Mouse (Mus musculus) embryonic facial prominence, embryonic 10.5 days (tissue): ENCODE data around the gene Zdhhc1. TPM values are rescaled to one million over a fixed set of nuclear protein-coding genes. Genes with fewer than 3 reads are reported as not detected.

Experiments
- DNase-seq: peaks from one replicate; pipeline ENCODE4 v3.0.0-alpha.2; 2017; ENCODE audit warnings: low spot score
- H3K27ac ChIP-seq: fragments of 300-500 bp; sonication (generic); replicated peaks from 2 replicates; pipeline ENCODE4 v1.5.1; 2016; ENCODE audit warnings: mild to moderate bottlenecking
- H3K27me3 ChIP-seq: fragments of 300-500 bp; sonication (generic); replicated peaks from 2 replicates; pipeline ENCODE4 v1.6.1; 2016; ENCODE audit warnings: low read depth, mild to moderate bottlenecking; ENCODE audit not compliant: poor library complexity, severe bottlenecking
- H3K36me3 ChIP-seq: fragments of 300-500 bp; sonication (generic); replicated peaks from 2 replicates; pipeline ENCODE4 v1.6.1; 2016; ENCODE audit warnings: mild to moderate bottlenecking, moderate library complexity
- H3K4me1 ChIP-seq: fragments of 300-500 bp; sonication (generic); 2 replicates; pipeline ENCODE4 v1.6.1; 2016
- H3K4me3 ChIP-seq: fragments of 300-500 bp; sonication (generic); 2 replicates; pipeline ENCODE4 v1.5.1; 2016; ENCODE audit warnings: mild to moderate bottlenecking, moderate library complexity
- H3K9me3 ChIP-seq: fragments of 300-500 bp; sonication (generic); 2 replicates; pipeline ENCODE4 v1.6.1; 2016; ENCODE audit warnings: mild to moderate bottlenecking
- WGBS: fragments of 180-500 bp; shearing (Covaris S2); methylation state at CpG from one replicate; pipeline ENCODE4 v1.1.7; 2016; 5-methylcytosine and 5-hydroxymethylcytosine counted together
- polyA plus RNA-seq: library from polyadenylated mRNA; unstranded; fragments of >200 nt; fragmentation: Nextera tagmentation; extraction: Ambion mirVana; gene quantifications from 2 replicates; pipeline ENCODE4 v1.2.1, GENCODE M21; 2016

Zdhhc1 gene
- polyA plus RNA-seq, 1 experiment from 2014 or later, result 19.2 TPM

DNA sequence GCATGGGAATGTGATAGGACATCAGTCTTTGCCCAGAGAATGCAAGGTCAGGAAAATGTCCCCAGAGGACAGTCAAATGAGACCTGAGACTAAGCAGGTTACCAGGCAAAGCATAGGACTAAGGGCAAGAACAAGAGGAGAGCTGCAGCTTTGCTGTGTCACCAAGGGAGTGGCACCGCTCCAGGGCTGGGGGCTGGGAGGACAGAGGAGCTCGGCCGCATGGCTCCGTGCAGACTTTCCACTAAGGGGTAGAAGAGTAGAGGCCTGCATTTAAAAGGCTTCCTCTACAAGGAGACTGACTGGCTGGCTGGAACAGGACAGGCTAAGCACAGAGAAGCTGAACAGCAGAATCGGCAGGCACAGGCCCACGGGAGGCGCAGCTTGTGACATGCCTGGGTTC lies 32.1 kb downstream of the Zdhhc1 start:
- no peaks in the 10 kb centered on the region for H3K9me3 ChIP-seq
- DNase-seq, result no peak
- 71% methylated on average over 7 of the region's 7 CpGs for WGBS
- no peak overlapping the region for H3K4me3 ChIP-seq
- peaks cover 31% of the 10 kb centered on the region for H3K4me1 ChIP-seq
- H3K27me3 ChIP-seq, result peaks cover 3% of the 10 kb centered on the region; the same call in 1 of the 2 replicates
- H3K36me3 ChIP-seq, result 0 out of 2 replicates have a peak, but pooled peaks cover 10% of the 10 kb centered on the region
- H3K27ac ChIP-seq, result 0 out of 2 replicates have a peak overlapping the region, but pooled peaks have one; percentile 8

DNA sequence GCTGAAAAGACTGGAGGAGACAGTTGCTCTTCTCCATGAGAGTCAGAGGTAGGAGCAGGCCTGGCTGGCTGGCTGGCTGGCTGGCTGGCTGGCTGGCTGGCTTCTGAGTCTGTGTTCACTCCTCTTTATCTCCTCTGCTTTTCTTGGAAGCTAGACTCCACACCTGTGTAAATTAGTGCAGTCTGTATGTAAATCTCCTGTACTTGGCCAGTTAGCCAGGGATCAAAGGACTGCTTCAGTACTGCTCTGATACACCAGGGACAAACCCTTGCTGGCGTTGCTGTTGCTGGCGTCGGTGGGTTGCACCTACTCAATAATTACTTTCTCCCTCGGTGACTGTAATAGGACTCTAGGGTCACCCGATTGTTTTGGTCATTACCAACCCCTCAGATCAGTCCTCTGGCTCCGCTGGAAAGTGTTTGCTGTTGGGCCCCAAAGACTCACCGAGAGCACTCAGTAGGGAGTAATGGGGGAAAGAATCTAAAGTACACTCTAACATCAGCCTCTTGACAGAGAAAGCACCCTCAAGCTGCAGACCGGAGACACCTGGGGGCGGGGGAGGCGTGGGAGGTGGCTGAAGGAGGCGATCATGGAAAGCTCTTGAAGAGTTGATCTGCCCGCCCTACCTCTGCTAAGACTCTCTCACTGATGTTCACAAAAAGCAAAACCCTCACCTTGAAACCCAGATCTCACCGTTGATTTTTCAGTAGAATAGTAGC lies 35.5 kb downstream of the Zdhhc1 start:
- Histone ChIP-seq H3K27ac (no peak overlapping the region), H3K9me3 (no peaks in the 10 kb centered on the region), H3K27me3 (no peaks in the 10 kb centered on the region), H3K4me1 (peaks cover 26% of the 10 kb centered on the region), H3K36me3 (no peaks in the 10 kb centered on the region), H3K4me3 (no peak overlapping the region)
- no peak for DNase-seq
- 68% methylated on average over 13 of the region's 13 CpGs for WGBS

DNA sequence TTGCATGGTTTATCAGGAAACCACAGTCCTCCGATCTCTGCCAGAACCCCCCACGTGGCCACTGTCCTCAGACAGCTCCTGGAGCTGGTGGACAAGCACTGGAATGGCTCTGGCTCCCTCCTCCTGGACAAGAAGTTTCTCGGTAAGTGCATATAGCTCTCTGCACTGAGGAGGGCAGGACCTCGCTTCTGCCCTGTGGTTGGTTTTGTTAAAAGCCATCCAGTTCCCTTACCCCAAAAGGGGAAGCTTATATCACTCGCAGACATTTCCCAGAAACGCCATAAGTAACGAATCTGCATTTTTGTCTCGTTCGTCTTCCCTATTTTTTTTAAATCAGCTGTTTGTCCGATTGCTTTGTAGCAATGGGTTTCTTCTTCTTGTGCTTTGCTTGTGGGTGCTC lies 41.5 kb downstream of the Zdhhc1 start:
- H3K27ac ChIP-seq, result no peak overlapping the region
- H3K9me3 ChIP-seq, result no peaks in the 10 kb centered on the region
- DNase-seq, result no peak
- WGBS, result 64% methylated on average over 10 of the region's 10 CpGs
- H3K4me3 ChIP-seq, result no peak overlapping the region
- H3K36me3 ChIP-seq, result no peaks in the 10 kb centered on the region
- H3K27me3 ChIP-seq, result no peaks in the 10 kb centered on the region
- H3K4me1 ChIP-seq, result peaks cover 4% of the 10 kb centered on the region; the same call in 1 of the 2 replicates

DNA sequence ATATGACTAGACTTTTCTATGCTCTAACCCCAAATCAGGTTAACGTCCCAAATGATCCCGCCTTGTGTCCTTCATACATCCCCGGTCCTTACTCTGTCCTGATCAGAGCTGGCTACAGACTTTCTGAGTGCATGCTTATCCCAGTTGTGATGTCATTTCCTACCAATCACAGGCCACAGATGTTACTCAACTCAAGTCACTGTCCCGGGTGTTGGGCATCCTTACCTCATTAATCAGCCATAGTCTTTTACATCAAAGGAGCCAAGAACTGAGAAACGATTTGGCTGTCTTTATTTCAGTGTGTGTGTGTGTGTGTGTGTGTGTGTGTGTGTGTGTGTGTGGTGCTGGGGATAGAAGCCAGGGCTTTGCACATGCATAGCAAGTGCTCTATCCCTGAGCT lies 42.6 kb downstream of the Zdhhc1 start:
- DNase-seq, result no peak
- H3K4me1 ChIP-seq, result peaks cover 4% of the 10 kb centered on the region; the same call in 1 of the 2 replicates
- no peak overlapping the region for H3K27ac ChIP-seq
- no peaks in the 10 kb centered on the region for H3K27me3 ChIP-seq
- no peak overlapping the region for H3K4me3 ChIP-seq
- WGBS, result 78% methylated on average over 5 of the region's 5 CpGs
- H3K36me3 ChIP-seq, result no peaks in the 10 kb centered on the region
- H3K9me3 ChIP-seq, result no peaks in the 10 kb centered on the region

DNA sequence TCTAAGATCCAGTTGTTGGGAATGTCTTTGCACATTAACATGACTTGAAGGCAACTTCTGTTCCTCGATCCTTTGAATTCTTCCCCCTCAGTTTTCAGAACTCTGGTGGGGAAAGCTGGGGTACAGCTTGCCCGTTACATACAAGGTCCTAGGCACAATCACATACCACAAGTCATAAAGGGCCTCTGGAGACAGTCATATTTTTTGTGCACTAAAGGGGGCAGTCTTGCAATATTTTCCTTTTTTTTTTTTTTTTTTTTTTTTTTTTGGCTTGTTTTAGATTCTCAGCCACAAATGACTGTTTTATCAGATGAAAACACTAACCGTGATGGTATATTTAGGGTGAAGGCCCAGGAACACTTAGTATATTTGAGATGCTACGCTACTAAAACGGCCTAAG lies 43.4 kb downstream of the Zdhhc1 start:
- Histone ChIP-seq H3K4me3 (no peak overlapping the region), H3K36me3 (no peaks in the 10 kb centered on the region), H3K4me1 (peaks cover 4% of the 10 kb centered on the region; the same call in 1 of the 2 replicates), H3K27ac (no peak overlapping the region), H3K9me3 (no peaks in the 10 kb centered on the region), H3K27me3 (no peaks in the 10 kb centered on the region)
- WGBS, result 74% methylated on average over 5 of the region's 5 CpGs
- DNase-seq, result no peak

- no peaks in the 10 kb centered on the region for H3K9me3 ChIP-seq
- H3K27ac ChIP-seq, result no peak overlapping the region
- WGBS, result 70% methylated on average over 15 of the region's 15 CpGs
These were observed 44.6 kb downstream of the Zdhhc1 start for GRCm38 (mm10) chr8:105451903-105452603.

GRCm38 (mm10) chr8:105450977-105451376 lies 45.7 kb downstream of the Zdhhc1 start:
- H3K36me3 ChIP-seq, result no peaks in the 10 kb centered on the region
- no peaks in the 10 kb centered on the region for H3K9me3 ChIP-seq
- 71% methylated on average over 1 of the region's 1 CpGs for WGBS

More at GRCm38 (mm10) chr8:105451903-105452603, 44.6 kb downstream of the Zdhhc1 start:
- Histone ChIP-seq H3K4me3 (no peak overlapping the region), H3K36me3 (no peaks in the 10 kb centered on the region), H3K27me3 (no peaks in the 10 kb centered on the region), H3K4me1 (no peaks in the 10 kb centered on the region)
- no peak for DNase-seq

DNA sequence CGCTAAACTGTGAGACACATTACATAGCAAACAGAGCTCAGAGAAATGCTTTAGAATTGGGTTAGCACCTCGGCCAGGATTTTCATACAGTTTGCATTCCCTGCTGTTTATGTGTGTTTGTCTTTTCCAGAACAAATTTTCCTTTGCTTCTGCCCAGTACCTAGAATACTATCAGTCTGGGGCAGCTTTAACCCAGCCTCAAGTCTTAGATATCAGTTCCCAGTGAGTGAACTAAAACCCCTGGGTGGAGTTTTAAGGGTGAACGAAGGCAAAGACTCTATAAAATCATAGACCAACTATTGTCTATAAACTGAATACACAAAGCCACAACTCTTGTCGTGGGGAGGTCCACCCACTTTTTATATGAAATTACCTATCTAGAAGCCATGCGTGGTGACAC lies 48.1 kb downstream of the Zdhhc1 start:
- no peak overlapping the region for H3K27ac ChIP-seq
- no peaks in the 10 kb centered on the region for H3K36me3 ChIP-seq
- no peak overlapping the region for H3K4me3 ChIP-seq
- H3K9me3 ChIP-seq, result no peaks in the 10 kb centered on the region
- H3K27me3 ChIP-seq, result no peaks in the 10 kb centered on the region; the same call in 1 of the 2 replicates
- 87% methylated on average over 5 of the region's 5 CpGs for WGBS
- no peak for DNase-seq
- peaks cover 14% of the 10 kb centered on the region for H3K4me1 ChIP-seq

More at GRCm38 (mm10) chr8:105450977-105451376, 45.7 kb downstream of the Zdhhc1 start:
- H3K4me1 ChIP-seq, result peaks cover 5% of the 10 kb centered on the region
- no peak overlapping the region for H3K4me3 ChIP-seq
- no peak overlapping the region for H3K27ac ChIP-seq
- no peak for DNase-seq
- H3K27me3 ChIP-seq, result no peaks in the 10 kb centered on the region

GRCm38 (mm10) chr8:105448188-105448587 lies 48.5 kb downstream of the Zdhhc1 start:
- peaks cover 14% of the 10 kb centered on the region for H3K4me1 ChIP-seq
- 93% methylated on average over 3 of the region's 3 CpGs for WGBS
- no peak overlapping the region for H3K4me3 ChIP-seq
- H3K27me3 ChIP-seq, result no peaks in the 10 kb centered on the region; the same call in 1 of the 2 replicates
- no peak overlapping the region for H3K27ac ChIP-seq
- no peaks in the 10 kb centered on the region for H3K36me3 ChIP-seq
- DNase-seq, result no peak
- no peaks in the 10 kb centered on the region for H3K9me3 ChIP-seq

GRCm38 (mm10) chr8:105446127-105446552 lies 50.6 kb downstream of the Zdhhc1 start:
- Histone ChIP-seq H3K9me3 (no peaks in the 10 kb centered on the region), H3K27ac (peak overlapping the region; percentile 62)
- WGBS, result 21% methylated on average over 4 of the region's 4 CpGs

DNA sequence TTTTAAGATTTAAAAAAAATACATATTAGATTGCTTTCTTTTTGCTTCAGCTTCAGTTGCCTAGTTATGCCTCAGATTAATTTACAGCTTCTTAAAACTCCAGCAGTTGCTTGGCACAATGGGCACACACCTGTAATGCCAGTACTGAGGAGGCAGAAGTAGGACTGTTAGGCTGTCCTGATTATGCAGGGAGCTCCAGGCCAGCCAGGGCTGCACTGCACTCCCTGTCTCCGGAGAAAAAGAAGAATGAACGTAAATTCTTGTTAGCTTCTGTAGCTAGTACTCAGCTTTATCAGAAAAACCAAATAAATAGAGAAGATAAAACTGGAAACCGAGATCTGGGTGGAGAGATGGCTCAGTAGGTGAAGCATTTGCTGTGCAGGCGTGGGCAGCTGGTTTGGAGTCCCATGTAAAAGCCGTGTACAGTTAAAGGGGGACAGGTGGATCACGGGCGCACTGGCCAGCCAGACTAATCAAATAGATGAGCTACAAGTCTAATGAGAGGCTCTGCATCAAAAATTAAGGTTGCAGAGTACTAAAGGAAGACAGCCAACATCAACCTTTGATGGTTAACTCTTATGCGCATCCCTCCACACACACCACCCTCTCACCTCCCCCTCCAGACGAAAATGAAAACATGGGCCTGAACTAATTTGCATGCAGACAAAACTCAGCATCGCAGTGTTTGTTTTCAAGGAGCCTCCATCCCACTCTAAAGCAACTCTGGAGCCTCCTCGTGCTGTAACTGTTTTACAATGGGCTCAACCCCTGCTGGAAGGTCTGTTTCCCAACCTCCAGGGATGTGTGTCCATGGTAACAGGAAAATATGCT lies 51.2 kb downstream of the Zdhhc1 start:
- Histone ChIP-seq H3K4me1 (peaks cover 14% of the 10 kb centered on the region), H3K9me3 (no peaks in the 10 kb centered on the region), H3K36me3 (no peaks in the 10 kb centered on the region), H3K4me3 (no peak overlapping the region), H3K27ac (peak overlapping the region; percentile 62), H3K27me3 (peaks cover 5% of the 10 kb centered on the region; the same call in 1 of the 2 replicates)
- no peak for DNase-seq
- WGBS, result 37% methylated on average over 11 of the region's 11 CpGs

More at GRCm38 (mm10) chr8:105446127-105446552, 50.6 kb downstream of the Zdhhc1 start:
- Histone ChIP-seq H3K4me3 (no peak overlapping the region), H3K4me1 (peaks cover 14% of the 10 kb centered on the region), H3K36me3 (no peaks in the 10 kb centered on the region), H3K27me3 (peaks cover 5% of the 10 kb centered on the region; the same call in 1 of the 2 replicates)
- DNase-seq, result peak; percentile 43

DNA sequence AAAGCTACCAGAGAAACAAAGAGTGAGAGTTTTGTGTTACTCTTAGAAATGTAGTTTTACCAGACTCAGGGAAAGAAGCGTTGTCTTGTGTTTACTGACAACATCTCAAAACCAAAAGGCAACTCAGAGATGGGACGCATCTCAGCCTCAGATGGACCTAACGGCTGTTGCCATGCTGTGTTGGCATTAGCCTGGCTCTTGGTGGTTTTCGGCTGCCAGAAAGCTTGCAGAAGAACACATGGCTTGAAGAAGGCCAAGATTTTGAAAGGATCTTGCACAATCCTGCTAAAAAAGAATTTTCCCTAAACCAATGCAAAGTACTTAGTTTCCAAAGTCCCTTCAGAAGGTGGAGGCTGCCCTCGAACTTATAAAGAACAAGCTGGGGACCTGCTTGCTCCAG lies 54.0 kb downstream of the Zdhhc1 start:
- Histone ChIP-seq H3K27me3 (peaks cover 9% of the 10 kb centered on the region; the same call in 1 of the 2 replicates), H3K9me3 (no peaks in the 10 kb centered on the region), H3K4me3 (no peak overlapping the region), H3K27ac (no peak overlapping the region), H3K4me1 (peaks cover 14% of the 10 kb centered on the region), H3K36me3 (no peaks in the 10 kb centered on the region)
- DNase-seq, result no peak
- WGBS, result 90% methylated on average over 5 of the region's 5 CpGs
